Mouse (Mus musculus): ENCODE measurements around the gene Gm49394.

The Gm49394 gene

GRCm38 (mm10) chr7:142659181-142659681 lies 10.5 kb downstream of the Gm49394 start:
- DNase-seq (ENCODE audit: low spot score in 2 of 2), result no peak

GRCm38 (mm10) chr7:142658681-142659180 lies 11.0 kb downstream of the Gm49394 start:
- DNase-seq (ENCODE audit: low spot score in 2 of 2), result no peak

GRCm38 (mm10) chr7:142657821-142658614 lies 11.7 kb downstream of the Gm49394 start:
- no peak for DNase-seq (ENCODE audit: low spot score in 2 of 2)

DNA sequence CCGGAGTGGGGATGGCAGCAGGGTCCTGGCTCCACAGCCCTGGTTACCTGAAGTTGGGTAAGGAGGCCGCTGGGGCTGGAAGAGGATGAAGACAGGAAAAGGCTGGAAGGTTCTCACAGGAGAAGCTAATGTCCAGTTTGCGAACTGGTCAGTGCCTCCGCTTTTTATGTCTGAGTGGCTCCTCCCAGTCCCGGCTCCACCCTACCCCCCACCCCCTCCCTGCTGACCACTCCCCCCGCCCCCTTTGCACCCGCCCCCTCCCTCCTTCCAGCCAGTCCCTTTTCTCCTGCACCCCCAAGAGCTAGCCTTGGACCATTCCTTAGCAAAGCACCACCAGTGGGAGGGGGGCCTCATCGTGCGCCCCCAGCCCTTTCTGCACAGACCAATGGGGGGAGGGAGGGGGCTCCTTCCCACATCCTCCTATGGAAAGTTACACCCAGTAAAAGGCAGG lies 12.4 kb downstream of the Gm49394 start:
- no peak for DNase-seq (ENCODE audit: low spot score in 2 of 2)

DNA sequence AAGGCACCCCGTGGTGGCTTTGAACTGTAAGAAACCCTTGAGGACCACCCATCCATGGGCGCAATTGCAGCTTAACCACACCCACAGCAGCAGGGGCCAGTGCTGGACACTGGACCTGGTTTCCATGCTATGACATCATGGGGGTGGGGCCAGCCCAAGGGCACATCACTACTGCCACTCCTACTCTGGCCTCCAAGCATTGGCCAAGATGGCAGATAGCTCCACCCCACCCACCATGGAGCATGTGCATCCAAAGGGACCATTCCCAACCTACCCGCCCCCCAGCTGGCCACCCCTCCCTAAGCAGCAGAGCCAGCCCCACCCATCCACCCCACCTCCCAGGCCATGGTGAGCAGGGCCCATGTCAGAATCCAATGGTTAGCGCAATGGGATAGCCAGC lies 13.7 kb downstream of the Gm49394 start:
- DNase-seq (ENCODE audit: low spot score in 2 of 2), result no peak

DNA sequence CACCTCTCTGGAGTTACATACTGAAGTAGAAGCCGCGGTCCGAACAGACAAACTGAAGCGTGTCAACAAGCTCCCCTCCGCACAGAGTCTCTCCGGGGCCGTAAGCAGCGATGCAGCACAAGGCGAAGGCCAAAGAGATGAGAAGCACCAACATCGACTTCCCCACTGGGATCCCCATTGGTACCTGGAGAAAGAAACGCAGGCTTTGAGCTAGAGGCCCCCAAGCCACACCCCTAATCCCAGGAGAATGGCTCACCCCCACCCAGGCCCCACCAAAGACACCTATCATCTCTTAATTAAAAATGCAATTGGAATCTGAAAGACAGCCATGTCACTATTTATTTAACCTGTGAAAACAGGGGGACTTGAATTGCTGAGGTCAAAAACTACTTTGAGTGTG lies 14.1 kb downstream of the Gm49394 start:
- DNase-seq (ENCODE audit: low spot score in 2 of 2), result no peak

GRCm38 (mm10) chr7:142653726-142654125 lies 16.0 kb downstream of the Gm49394 start:
- no peak for DNase-seq (ENCODE audit: low spot score in 2 of 2)

GRCm38 (mm10) chr7:142646676-142647075 lies 23.1 kb downstream of the Gm49394 start:
- DNase-seq (ENCODE audit: low spot score in 2 of 2), result no peak

- no peak for DNase-seq (ENCODE audit: low spot score in 2 of 2)
These were observed 24.7 kb downstream of the Gm49394 start for GRCm38 (mm10) chr7:142645045-142645444.

DNA sequence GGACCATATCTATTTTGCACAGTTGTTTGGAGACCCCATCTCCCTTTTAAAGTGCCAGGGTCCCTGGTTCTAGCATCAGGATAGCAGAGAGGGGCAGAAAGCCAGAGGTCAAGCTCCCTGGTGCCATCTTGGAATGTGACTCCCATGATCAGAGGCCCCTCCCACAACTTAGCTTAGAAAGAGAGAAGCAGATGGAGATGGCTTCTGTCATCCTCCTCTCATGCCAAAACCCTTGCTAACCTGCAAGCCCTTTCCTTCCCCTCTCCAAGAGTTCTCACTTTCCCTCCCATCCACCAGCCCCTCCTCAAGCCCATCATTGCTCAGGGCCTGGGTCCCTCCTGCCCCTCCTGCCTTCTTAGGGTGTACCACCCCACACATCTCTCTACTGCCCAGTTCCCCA lies 33.6 kb downstream of the Gm49394 start:
- DNase-seq (ENCODE audit: low spot score in 2 of 2), result no peak

DNA sequence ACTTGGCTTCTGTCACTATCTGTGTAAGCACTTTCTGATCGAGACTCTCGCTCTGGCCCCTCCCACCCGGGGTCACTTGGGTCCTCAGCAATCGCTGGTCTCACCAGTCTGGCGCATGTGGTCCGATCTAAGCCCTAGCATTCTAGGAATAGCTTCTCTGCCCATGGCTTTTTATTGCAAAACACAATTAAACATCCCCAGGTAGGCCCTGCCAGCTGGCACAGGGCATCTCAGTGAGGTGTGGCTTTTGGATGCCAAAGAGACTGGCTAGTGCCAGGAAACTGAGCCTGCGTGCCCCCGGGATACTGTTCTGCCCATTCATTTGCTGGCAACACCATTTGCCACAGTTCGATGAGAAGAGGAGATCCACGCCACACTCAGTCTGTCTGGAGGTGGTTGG lies 39.1 kb downstream of the Gm49394 start:
- no peak for DNase-seq (ENCODE audit: low spot score in 2 of 2)

GRCm38 (mm10) chr7:142629806-142630205 lies 39.9 kb downstream of the Gm49394 start:
- DNase-seq (ENCODE audit: low spot score in 2 of 2), result no peak

GRCm38 (mm10) chr7:142622180-142622579 lies 47.6 kb downstream of the Gm49394 start:
- no peak for DNase-seq (ENCODE audit: low spot score in 2 of 2)

GRCm38 (mm10) chr7:142613077-142613476 lies 56.7 kb downstream of the Gm49394 start:
- no peak for DNase-seq (ENCODE audit: low spot score in 2 of 2)

DNA sequence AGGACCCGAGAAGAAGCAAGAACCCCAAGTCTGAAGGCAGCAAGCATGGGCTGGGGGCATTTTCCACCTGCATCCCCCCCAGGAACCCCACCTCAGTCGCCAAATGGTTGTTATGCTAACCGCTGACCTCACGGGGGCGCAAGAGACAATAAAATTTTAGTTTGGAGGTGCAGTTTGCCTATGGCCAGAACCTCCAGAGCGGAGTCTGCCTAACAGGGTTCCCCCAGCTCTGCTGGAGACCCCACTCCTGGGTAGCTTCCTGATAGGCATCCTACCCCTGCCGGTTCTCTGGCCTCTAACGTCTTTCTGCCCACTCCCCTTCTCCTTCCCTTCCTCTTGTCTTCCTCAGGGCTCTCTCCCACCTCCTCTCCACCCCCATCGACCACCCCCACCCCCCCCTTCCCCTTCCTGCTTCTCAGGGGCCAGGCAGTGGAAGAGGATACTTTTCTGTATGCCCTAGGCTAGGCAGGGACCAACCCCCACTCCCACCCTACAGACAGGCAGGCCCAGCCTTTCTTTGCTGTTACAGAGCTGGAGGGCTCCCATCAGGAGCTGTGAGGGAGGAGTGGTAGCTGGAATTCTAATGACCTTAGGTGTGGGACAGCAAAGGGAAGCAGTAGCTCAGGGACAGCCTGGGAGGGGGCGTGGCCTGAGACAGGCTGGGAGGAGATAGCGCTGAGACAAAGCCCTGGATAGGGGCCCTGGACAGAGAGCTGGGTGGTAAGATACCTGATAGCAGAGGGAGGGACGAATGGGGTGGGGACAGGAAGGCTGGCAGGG lies 58.9 kb downstream of the Gm49394 start:
- peak; percentile 49 to 73 for DNase-seq (ENCODE audit: low spot score in 2 of 2)

DNA sequence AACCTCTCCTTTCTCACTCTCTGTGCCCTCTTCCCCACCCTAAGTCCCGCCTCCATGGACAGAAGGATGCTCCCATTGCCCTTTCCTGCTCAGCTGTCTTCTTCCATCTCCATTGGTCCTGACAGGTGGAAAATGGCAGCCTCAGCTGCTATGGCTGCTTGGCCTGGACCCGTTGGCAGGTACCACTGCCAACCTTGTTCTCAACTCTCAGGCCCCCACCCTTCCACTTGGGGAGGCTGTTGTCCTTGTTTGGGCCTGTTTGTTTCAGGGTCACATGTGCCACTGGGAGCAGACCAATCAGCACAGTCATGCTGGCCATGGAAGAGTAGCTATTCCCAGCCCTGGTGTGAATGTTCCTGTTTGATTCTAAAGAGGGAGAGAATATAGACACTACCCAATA lies 68.8 kb downstream of the Gm49394 start:
- no peak for DNase-seq (ENCODE audit: low spot score in 2 of 2)

Measured in spleen, postnatal 10 days (tissue).